Mouse (Mus musculus) yolk sac, embryonic 10.5 days (tissue): ENCODE results near the gene Syne2.
"Not testable (repeated sequence)": the region's sequence is repeated elsewhere in the genome, so short reads cannot be mapped to it uniquely, and the experiment has no call there.

Experiments used
- DNase-seq: peaks from one replicate; pipeline ENCODE4 v3.0.0-alpha.2; 2017; ENCODE audit warnings: low spot score

Gene Syne2

DNA sequence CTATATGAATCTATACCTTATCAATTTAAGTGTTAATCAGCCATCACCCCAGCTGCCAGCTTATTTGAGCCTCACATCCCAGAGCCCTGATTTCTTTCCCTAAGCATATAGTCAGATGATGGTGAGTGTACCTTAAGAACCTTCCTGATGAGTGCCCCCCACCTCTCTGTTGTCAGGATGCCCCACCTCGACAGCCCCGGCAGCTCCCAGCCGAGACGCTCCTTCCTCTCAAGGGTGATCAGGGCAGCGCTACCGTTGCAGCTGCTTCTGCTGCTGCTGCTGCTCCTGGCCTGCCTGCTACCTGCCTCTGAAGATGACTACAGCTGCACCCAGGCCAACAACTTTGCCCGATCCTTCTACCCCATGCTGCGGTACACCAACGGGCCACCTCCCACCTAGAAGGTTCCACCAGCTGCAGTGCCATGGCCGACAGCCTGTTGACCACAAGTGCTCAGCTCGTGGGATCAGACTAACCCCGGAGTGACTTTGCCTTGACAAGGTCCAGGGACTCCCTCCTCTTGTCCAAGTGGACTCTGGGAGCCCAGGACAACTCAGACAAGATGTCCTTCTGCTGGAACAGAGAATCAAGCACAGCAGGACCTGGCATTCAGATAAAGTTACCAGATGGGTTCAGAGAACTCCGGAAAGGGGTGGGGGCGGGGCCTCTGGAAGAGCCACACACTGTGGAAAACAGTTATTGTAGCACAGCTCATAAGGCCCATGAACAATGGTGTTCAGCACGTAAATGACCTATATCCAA is 291.9 kb downstream of the Syne2 start:
- DNase-seq, result no peak

- no peak for DNase-seq
These were observed 293.1 kb downstream of the Syne2 start for GRCm38 (mm10) chr12:76111046-76111445.

DNA sequence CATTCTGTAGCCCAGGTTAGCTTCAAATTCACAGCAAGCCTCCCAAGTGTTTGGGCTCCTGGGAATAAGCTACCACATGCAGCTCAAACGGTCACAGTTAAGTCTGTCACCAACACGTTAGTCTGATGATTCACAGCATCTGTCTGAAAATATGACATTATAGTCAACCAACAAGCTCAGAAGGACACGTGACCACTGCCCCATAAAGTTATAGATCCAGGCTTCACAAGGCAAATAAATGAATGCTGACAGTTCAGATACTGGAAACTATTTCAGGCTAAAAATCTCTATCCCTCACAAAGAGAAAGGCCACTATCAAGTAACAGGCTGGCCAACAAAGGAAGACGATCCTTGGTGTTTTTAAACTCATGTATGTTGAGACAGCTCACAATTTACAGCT is 298.6 kb downstream of the Syne2 start:
- DNase-seq, result no peak

DNA sequence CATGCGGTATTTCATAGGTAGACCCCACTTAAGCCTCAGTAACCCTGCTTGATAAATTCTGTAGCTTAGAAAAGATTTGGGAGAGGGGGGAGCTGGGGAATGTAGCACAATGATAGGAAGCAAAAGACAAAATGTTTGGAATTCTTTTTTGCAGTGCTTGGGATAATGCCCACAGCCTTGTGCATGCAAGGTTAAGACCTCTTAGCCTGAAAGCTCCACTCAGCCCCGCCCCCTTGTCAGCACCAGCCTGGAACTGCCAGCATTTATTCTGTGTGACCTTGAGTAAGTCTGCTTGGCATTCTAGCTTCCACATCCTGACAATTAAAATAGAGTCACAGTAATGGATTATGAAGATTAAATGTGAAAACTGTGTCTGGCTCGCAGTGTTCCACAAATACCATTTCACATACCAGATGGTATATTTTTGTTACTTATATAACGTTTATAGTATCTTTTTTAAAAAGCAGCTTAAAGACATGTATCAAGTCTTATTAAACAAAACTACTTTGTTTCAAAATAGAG is 299.8 kb downstream of the Syne2 start:
- DNase-seq, result peak; percentile 11

DNA sequence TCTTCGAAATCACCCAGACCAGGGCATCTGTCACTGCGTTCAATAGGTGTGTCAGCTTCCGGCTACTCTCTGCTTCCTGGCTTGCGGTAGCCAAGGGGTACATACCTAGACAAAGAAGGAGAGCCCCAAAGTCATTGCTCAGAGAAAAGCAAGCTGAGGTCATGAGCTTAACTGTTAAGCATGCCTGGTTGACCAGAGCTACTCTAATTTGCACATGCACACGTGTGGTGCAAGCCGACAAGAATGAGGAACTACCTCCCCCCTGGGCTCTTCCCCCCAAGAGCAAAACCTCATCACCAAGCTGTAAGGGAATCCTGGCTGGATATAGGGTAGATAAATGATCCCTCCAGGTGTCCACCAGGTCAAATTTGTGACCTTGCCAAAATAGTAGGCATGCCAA is 305.3 kb downstream of the Syne2 start:
- DNase-seq, result no peak

GRCm38 (mm10) chr12:76128306-76128705 is 310.4 kb downstream of the Syne2 start:
- DNase-seq, result no peak

DNA sequence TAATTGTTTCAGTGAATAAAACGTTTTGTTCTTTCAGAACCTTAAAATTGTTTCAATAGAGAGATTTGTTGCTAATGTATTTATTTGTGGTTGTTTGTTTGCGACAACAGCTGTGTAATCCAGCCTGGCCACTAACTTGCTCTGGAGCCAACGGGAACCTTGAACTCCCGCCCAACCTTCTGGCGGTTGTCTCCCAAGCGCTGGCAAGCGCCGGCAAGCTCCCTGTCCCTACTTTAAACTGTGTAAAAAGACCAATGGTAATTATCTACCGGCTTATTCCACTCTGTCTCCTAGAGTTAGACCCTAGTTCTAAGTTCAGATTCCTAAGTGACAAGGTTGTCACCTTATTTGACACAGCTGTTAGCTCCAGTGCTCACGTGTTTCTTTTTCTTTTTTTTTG is 310.9 kb downstream of the Syne2 start:
- no peak for DNase-seq

- DNase-seq, result peak; percentile 9
These were observed 312.3 kb downstream of the Syne2 start for GRCm38 (mm10) chr12:76130281-76130680.

DNA sequence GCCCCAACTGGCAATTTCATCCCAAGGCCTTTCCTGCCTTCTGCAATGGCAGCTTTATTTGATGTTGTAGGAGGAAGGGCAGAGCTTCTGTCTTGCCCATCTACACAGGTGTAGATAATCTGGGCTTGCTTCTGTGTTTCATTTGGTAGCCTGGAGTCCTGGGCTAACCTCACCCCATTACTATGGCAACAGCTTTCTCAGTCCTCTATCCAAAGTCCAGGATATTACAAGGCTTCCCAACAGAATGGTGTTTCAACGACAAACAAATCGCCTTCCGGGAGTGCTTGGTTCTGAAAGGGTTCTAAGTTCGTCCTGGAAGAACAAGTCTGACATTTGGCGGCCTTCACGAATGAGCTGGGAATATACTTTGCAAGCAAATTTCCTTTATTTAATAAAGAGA is 313.0 kb downstream of the Syne2 start:
- DNase-seq, result no peak

GRCm38 (mm10) chr12:76132591-76132990 is 314.7 kb downstream of the Syne2 start:
- DNase-seq, result no peak

- not testable (repeated sequence) for DNase-seq
These were observed 315.1 kb downstream of the Syne2 start for GRCm38 (mm10) chr12:76133081-76133480.

DNA sequence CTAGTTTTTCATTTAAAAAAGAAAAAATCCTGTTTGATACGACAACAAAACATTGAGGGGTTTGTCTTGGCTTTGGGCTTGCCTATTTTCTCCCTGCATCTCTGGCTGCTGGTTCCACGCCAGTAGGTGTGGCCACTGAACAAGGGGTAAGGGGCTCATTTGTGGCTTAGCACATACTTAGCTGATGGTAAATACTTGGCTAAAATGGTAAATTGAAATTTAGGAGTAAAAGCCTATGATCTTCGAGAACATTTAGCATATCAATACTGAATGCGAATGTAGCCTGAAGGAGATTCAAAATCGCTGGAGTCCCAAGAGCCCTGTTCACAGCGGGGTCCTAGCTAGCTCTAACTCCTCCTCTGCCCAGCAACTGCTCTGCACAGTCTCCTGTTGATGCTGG is 318.8 kb downstream of the Syne2 start:
- no peak for DNase-seq

DNA sequence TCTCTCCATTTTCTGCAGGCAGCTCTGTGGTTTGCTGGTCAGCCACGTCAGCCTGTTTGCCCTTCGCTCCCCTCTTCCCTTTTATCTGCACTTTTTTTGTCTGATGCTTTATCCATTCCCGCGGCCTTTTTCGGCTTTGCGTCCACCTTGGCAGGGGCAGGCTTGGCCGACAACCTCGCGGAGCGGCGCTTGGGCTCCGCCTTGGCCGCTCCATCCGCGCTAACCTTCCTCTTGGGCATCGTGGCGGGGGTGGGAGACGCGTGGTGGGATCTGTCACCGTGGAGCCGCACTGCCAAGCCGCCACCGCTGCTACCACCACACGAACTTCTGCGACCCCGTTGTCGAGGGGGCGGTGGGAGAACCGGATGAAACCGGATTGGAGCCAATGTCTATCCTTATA is 334.5 kb downstream of the Syne2 start:
- not testable (repeated sequence) for DNase-seq
